Mouse (Mus musculus): ENCODE measurements around the gene Slc10a7. TPM values are rescaled to one million over a fixed set of nuclear protein-coding genes. Genes with fewer than 3 reads are reported as not detected.
"Not testable (repeated sequence)": the region's sequence is repeated elsewhere in the genome, so short reads cannot be mapped to it uniquely, and the experiment has no call there.

Slc10a7 gene
- polyA plus RNA-seq, 1 experiment from 2014 or later: 14.2 TPM

GRCm38 (mm10) chr8:78710961-78711360 lies 201.8 kb downstream of the Slc10a7 start:
- H3K27me3 ChIP-seq: no peaks in the 10 kb centered on the region
- in situ Hi-C loops (cut with MboI; ENCODE audit: low pct_unique_long_range_greater_than_20kb): no loop called here
- CTCF ChIA-PET: interaction anchor here (1.1 to 1.3 kb wide), 2 partner anchors 10 to 18 kb away, joined by 3 read pairs; no protein-coding TSS in a partner anchor
- no peak for DNase-seq (ENCODE audit: low read depth, low spot score)
- POLR2A ChIA-PET: no interaction called here
- no peak for ATAC-seq
- no peak for TF ChIP-seq CTCF (IDR thresholded peaks at IDR 0.05)

- no peak for TF ChIP-seq CTCF (IDR thresholded peaks at IDR 0.05)
- CTCF ChIA-PET: interaction anchor here (1.6 kb wide), 1 partner anchor 13 kb away, joined by 4 read pairs; no protein-coding TSS in a partner anchor
- POLR2A ChIA-PET: interaction anchor here (0.7 kb wide), 1 partner anchor 93 kb away, joined by 3 read pairs; no protein-coding TSS in a partner anchor
- DNase-seq (ENCODE audit: low read depth, low spot score) (no peak), ATAC-seq (no peak)
- H3K27me3 ChIP-seq: no peaks in the 10 kb centered on the region
- in situ Hi-C loops (cut with MboI; ENCODE audit: low pct_unique_long_range_greater_than_20kb): no loop called here
These were observed 205.7 kb downstream of the Slc10a7 start for GRCm38 (mm10) chr8:78714880-78715279.

- POLR2A ChIA-PET: no interaction called here
- ATAC-seq (no peak), DNase-seq (ENCODE audit: low read depth, low spot score) (no peak)
- CTCF ChIA-PET: interaction anchor here (1.8 kb wide), 1 partner anchor 10 kb away, joined by 7 read pairs; no protein-coding TSS in a partner anchor
- no peaks in the 10 kb centered on the region for H3K27me3 ChIP-seq
- in situ Hi-C loops (cut with MboI; ENCODE audit: low pct_unique_long_range_greater_than_20kb): no loop called here
- TF ChIP-seq CTCF (IDR thresholded peaks at IDR 0.05): no peak
These were observed 207.4 kb downstream of the Slc10a7 start for GRCm38 (mm10) chr8:78716546-78716945.

- ChIA-PET POLR2A (interaction anchor here (0.7 kb wide), 1 partner anchor 28 kb away, joined by 4 read pairs; no protein-coding TSS in a partner anchor), CTCF (interaction anchor here (1.2 to 1.8 kb wide), 2 partner anchors 9 to 18 kb away, joined by 4 to 7 read pairs; no protein-coding TSS in a partner anchor)
- ATAC-seq: peak; percentile 51
- in situ Hi-C loops (cut with MboI; ENCODE audit: low pct_unique_long_range_greater_than_20kb); DNase-seq (ENCODE audit: low read depth, low spot score); H3K27me3 ChIP-seq: not testable (repeated sequence)
These were observed 208.0 kb downstream of the Slc10a7 start for GRCm38 (mm10) chr8:78717191-78717590.

GRCm38 (mm10) chr8:78719279-78720040 lies 210.3 kb downstream of the Slc10a7 start:
- CTCF ChIA-PET: interaction anchor here (1.4 kb wide), 1 partner anchor 28 kb away, joined by 3 read pairs; no protein-coding TSS in a partner anchor
- in situ Hi-C loops (cut with MboI; ENCODE audit: low pct_unique_long_range_greater_than_20kb): no loop called here
- ATAC-seq: no peak
- POLR2A ChIA-PET: no interaction called here
- no peak for DNase-seq (ENCODE audit: low read depth, low spot score)
- H3K27me3 ChIP-seq: no peaks in the 10 kb centered on the region
- TF ChIP-seq CTCF (IDR thresholded peaks at IDR 0.05): no peak

- TF ChIP-seq CTCF (IDR thresholded peaks at IDR 0.05): no peak
- in situ Hi-C loops (cut with MboI; ENCODE audit: low pct_unique_long_range_greater_than_20kb): no loop called here
- no peaks in the 10 kb centered on the region for H3K27me3 ChIP-seq
- ChIA-PET POLR2A (no interaction called here), CTCF (no interaction called here)
- DNase-seq (ENCODE audit: low read depth, low spot score) (no peak), ATAC-seq (no peak)
These were observed 210.9 kb downstream of the Slc10a7 start for GRCm38 (mm10) chr8:78720041-78720414.

GRCm38 (mm10) chr8:78721576-78721975 lies 212.4 kb downstream of the Slc10a7 start:
- no peak for TF ChIP-seq CTCF (IDR thresholded peaks at IDR 0.05)
- ChIA-PET CTCF (interaction anchor here (0.5 to 1.3 kb wide), 3 partner anchors 11 to 52 kb away, joined by 3 read pairs; no protein-coding TSS in a partner anchor), POLR2A (no interaction called here)
- in situ Hi-C loops (cut with MboI; ENCODE audit: low pct_unique_long_range_greater_than_20kb): no loop called here
- DNase-seq (ENCODE audit: low read depth, low spot score) (no peak), ATAC-seq (no peak)
- no peaks in the 10 kb centered on the region for H3K27me3 ChIP-seq

- in situ Hi-C loops (cut with MboI; ENCODE audit: low pct_unique_long_range_greater_than_20kb): no loop called here
- ATAC-seq (no peak), DNase-seq (ENCODE audit: low read depth, low spot score) (no peak)
- H3K27me3 ChIP-seq: no peaks in the 10 kb centered on the region
- no peak for TF ChIP-seq CTCF (IDR thresholded peaks at IDR 0.05)
- ChIA-PET CTCF (interaction anchor here (1.3 kb wide), 1 partner anchor 12 kb away, joined by 3 read pairs; no protein-coding TSS in a partner anchor), POLR2A (no interaction called here)
These were observed 213.1 kb downstream of the Slc10a7 start for GRCm38 (mm10) chr8:78722201-78722600.

GRCm38 (mm10) chr8:78724832-78725231 lies 215.7 kb downstream of the Slc10a7 start:
- TF ChIP-seq CTCF (IDR thresholded peaks at IDR 0.05): no peak
- in situ Hi-C loops (cut with MboI; ENCODE audit: low pct_unique_long_range_greater_than_20kb): no loop called here
- no peak for ATAC-seq

GRCm38 (mm10) chr8:78728240-78728639 lies 219.1 kb downstream of the Slc10a7 start:
- in situ Hi-C loops (cut with MboI; ENCODE audit: low pct_unique_long_range_greater_than_20kb): no loop called here
- ChIA-PET POLR2A (interaction anchor here (0.7 kb wide), 1 partner anchor 19 kb away, joined by 3 read pairs; no protein-coding TSS in a partner anchor), CTCF (interaction anchor here (1.5 kb wide), 1 partner anchor 13 kb away, joined by 4 read pairs; no protein-coding TSS in a partner anchor)
- no peak for ATAC-seq
- no peak for DNase-seq (ENCODE audit: low read depth, low spot score)
- H3K27me3 ChIP-seq: no peaks in the 10 kb centered on the region
- no peak for TF ChIP-seq CTCF (IDR thresholded peaks at IDR 0.05)

More at GRCm38 (mm10) chr8:78724832-78725231, 215.7 kb downstream of the Slc10a7 start:
- POLR2A ChIA-PET: no interaction called here
- H3K27me3 ChIP-seq: no peaks in the 10 kb centered on the region
- DNase-seq (ENCODE audit: low read depth, low spot score): no peak
- CTCF ChIA-PET: interaction anchor here (1.4 kb wide), 1 partner anchor 10 kb away, joined by 3 read pairs; no protein-coding TSS in a partner anchor

- POLR2A ChIA-PET: no interaction called here
- CTCF ChIA-PET: interaction anchor here (1.0 kb wide), 1 partner anchor 10 kb away, joined by 3 read pairs; no protein-coding TSS in a partner anchor
- no peaks in the 10 kb centered on the region for H3K27me3 ChIP-seq
- DNase-seq (ENCODE audit: low read depth, low spot score) (no peak), ATAC-seq (no peak)
- TF ChIP-seq CTCF (IDR thresholded peaks at IDR 0.05): no peak
- in situ Hi-C loops (cut with MboI; ENCODE audit: low pct_unique_long_range_greater_than_20kb): no loop called here
These were observed 223.3 kb downstream of the Slc10a7 start for GRCm38 (mm10) chr8:78732410-78732809.

Measured in Patski (cell line).